Mouse (Mus musculus) embryonic facial prominence, embryonic 13.5 days (tissue): ENCODE results near the gene Slc35c1. TPM values are rescaled to one million over a fixed set of nuclear protein-coding genes. Genes with fewer than 3 reads are reported as not detected.

Experiments
- ATAC-seq: fragments of 200-750 bp; cut with Nextera tagmentation; 2 replicates; pipeline ENCODE4 v1.8.0; 2017; ENCODE audit warnings: low read depth; ENCODE audit not compliant: insufficient number of reproducible peaks, insufficient read depth, low FRiP score, low TSS enrichment
- H3K27ac ChIP-seq: fragments of 300-500 bp; sonication (generic); 2 replicates; pipeline ENCODE4 v1.5.1; 2015; ENCODE audit warnings: moderate library complexity, mild to moderate bottlenecking, inconsistent platforms
- H3K27me3 ChIP-seq: fragments of 300-500 bp; sonication (generic); 2 replicates; pipeline ENCODE4 v1.6.1; 2015; ENCODE audit warnings: mild to moderate bottlenecking, inconsistent platforms
- H3K36me3 ChIP-seq: fragments of 300-500 bp; sonication (generic); 2 replicates; pipeline ENCODE4 v1.6.1; 2015; ENCODE audit warnings: mild to moderate bottlenecking, inconsistent platforms
- H3K4me1 ChIP-seq: fragments of 300-500 bp; sonication (generic); 2 replicates; pipeline ENCODE4 v1.6.1; 2015; ENCODE audit warnings: inconsistent platforms
- H3K4me2 ChIP-seq: fragments of 300-500 bp; sonication (generic); 2 replicates; pipeline ENCODE4 v1.6.1; 2015; ENCODE audit warnings: moderate library complexity, mild to moderate bottlenecking, inconsistent platforms
- H3K4me3 ChIP-seq: fragments of 300-500 bp; sonication (generic); 2 replicates; pipeline ENCODE4 v1.5.1; 2015; ENCODE audit warnings: mild to moderate bottlenecking, inconsistent platforms
- H3K9ac ChIP-seq: fragments of 300-500 bp; sonication (generic); 2 replicates; pipeline ENCODE4 v1.6.1; 2015; ENCODE audit warnings: mild to moderate bottlenecking, inconsistent platforms
- H3K9me3 ChIP-seq: fragments of 300-500 bp; sonication (generic); 2 replicates; pipeline ENCODE4 v1.6.1; 2016; ENCODE audit warnings: inconsistent platforms
- WGBS: fragments of 180-500 bp; shearing (Covaris S2); methylation state at CpG from one replicate; pipeline ENCODE4 v1.1.7; 2015; ENCODE audit warnings: mixed read lengths; 5-methylcytosine and 5-hydroxymethylcytosine counted together
- polyA plus RNA-seq: library from polyadenylated mRNA; unstranded; fragments of >200 nt; fragmentation: Nextera tagmentation; extraction: Ambion mirVana; gene quantifications from 2 replicates; pipeline ENCODE4 v1.2.1, GENCODE M21; 2015

Slc35c1 gene
- polyA plus RNA-seq, 1 experiment from 2014 or later = 10.0 TPM

- WGBS = 81% methylated on average over 12 of the region's 12 CpGs
- H3K4me3 ChIP-seq = no peak overlapping the region
- no peak overlapping the region for H3K4me2 ChIP-seq
These were observed 11.7 kb upstream of the Slc35c1 start for GRCm38 (mm10) chr2:92471886-92472670.

GRCm38 (mm10) chr2:92464690-92465089 lies 4.4 kb upstream of the Slc35c1 start:
- H3K4me2 ChIP-seq = no peak overlapping the region
- 73% methylated on average over 3 of the region's 3 CpGs for WGBS
- H3K9ac ChIP-seq = no peak overlapping the region
- H3K4me1 ChIP-seq = peaks cover 9% of the 10 kb centered on the region
- peaks cover 30% of the 10 kb centered on the region for H3K27me3 ChIP-seq
- H3K9me3 ChIP-seq = no peaks in the 10 kb centered on the region
- no peak overlapping the region for H3K4me3 ChIP-seq
- no peak overlapping the region for H3K27ac ChIP-seq
- no peaks in the 10 kb centered on the region for H3K36me3 ChIP-seq
- no peak for ATAC-seq

More at GRCm38 (mm10) chr2:92471886-92472670, 11.7 kb upstream of the Slc35c1 start:
- Histone ChIP-seq H3K27ac (no peak overlapping the region), H3K36me3 (no peaks in the 10 kb centered on the region), H3K27me3 (no peaks in the 10 kb centered on the region; the same call in 1 of the 2 replicates), H3K9ac (no peak overlapping the region), H3K4me1 (no peaks in the 10 kb centered on the region), H3K9me3 (no peaks in the 10 kb centered on the region)
- ATAC-seq = no peak

GRCm38 (mm10) chr2:92461215-92461614 lies 877 bp upstream of the Slc35c1 start:
- Histone ChIP-seq H3K27ac (no peak overlapping the region), H3K9ac (no peak overlapping the region), H3K4me3 (no peak overlapping the region), H3K4me1 (peaks cover 38% of the 10 kb centered on the region), H3K36me3 (no peaks in the 10 kb centered on the region), H3K4me2 (no peak overlapping the region), H3K27me3 (peaks cover 30% of the 10 kb centered on the region), H3K9me3 (no peaks in the 10 kb centered on the region)
- 77% methylated on average over 1 of the region's 1 CpGs for WGBS
- ATAC-seq = no peak

- Histone ChIP-seq H3K27ac (0 out of 2 replicates have a peak overlapping the region, but pooled peaks have one; percentile 28), H3K4me3 (peak overlapping the region; percentile 86), H3K4me1 (peaks cover 42% of the 10 kb centered on the region), H3K4me2 (peak overlapping the region; percentile 95), H3K9me3 (no peaks in the 10 kb centered on the region), H3K27me3 (peaks cover 30% of the 10 kb centered on the region), H3K9ac (peak overlapping the region; percentile 80), H3K36me3 (peaks cover 5% of the 10 kb centered on the region)
- ATAC-seq = peak; percentile 79
- WGBS = under 1% methylated on average over 55 of the region's 55 CpGs
These were observed 1.0 kb downstream of the Slc35c1 start for GRCm38 (mm10) chr2:92459141-92459920.

- ATAC-seq = no peak
- peak overlapping the region; percentile 86 for H3K4me3 ChIP-seq
- H3K36me3 ChIP-seq = peaks cover 14% of the 10 kb centered on the region
- no peak overlapping the region for H3K27ac ChIP-seq
- H3K27me3 ChIP-seq = peaks cover 30% of the 10 kb centered on the region
- H3K4me1 ChIP-seq = peaks cover 42% of the 10 kb centered on the region
- H3K4me2 ChIP-seq = peak overlapping the region; percentile 95
- 69% methylated on average over 13 of the region's 13 CpGs for WGBS
- peak overlapping the region; percentile 80 for H3K9ac ChIP-seq
- H3K9me3 ChIP-seq = no peaks in the 10 kb centered on the region
These were observed 1.9 kb downstream of the Slc35c1 start for GRCm38 (mm10) chr2:92458481-92458880.

- Histone ChIP-seq H3K27me3 (peaks cover 22% of the 10 kb centered on the region), H3K4me2 (peak overlapping the region; percentile 95), H3K9ac (peak overlapping the region; percentile 41), H3K27ac (no peak overlapping the region), H3K4me1 (peaks cover 42% of the 10 kb centered on the region), H3K36me3 (peaks cover 28% of the 10 kb centered on the region), H3K9me3 (no peaks in the 10 kb centered on the region), H3K4me3 (no peak overlapping the region)
- 75% methylated on average over 8 of the region's 8 CpGs for WGBS
- no peak for ATAC-seq
These were observed 3.3 kb downstream of the Slc35c1 start for GRCm38 (mm10) chr2:92456970-92457530.

GRCm38 (mm10) chr2:92455704-92456103 lies 4.6 kb downstream of the Slc35c1 start:
- Histone ChIP-seq H3K9me3 (no peaks in the 10 kb centered on the region), H3K4me1 (peaks cover 42% of the 10 kb centered on the region), H3K9ac (peak overlapping the region; percentile 41; the same call in 1 of the 2 replicates), H3K4me2 (no peak overlapping the region), H3K36me3 (peaks cover 29% of the 10 kb centered on the region), H3K27me3 (peaks cover 9% of the 10 kb centered on the region), H3K27ac (no peak overlapping the region), H3K4me3 (no peak overlapping the region)
- no peak for ATAC-seq
- WGBS = 54% methylated on average over 2 of the region's 3 CpGs

- H3K4me1 ChIP-seq = peaks cover 33% of the 10 kb centered on the region
- WGBS = 93% methylated on average over 11 of the region's 11 CpGs
- H3K9me3 ChIP-seq = no peaks in the 10 kb centered on the region
- no peak overlapping the region for H3K27ac ChIP-seq
- H3K4me3 ChIP-seq = no peak overlapping the region
- peaks cover 29% of the 10 kb centered on the region for H3K36me3 ChIP-seq
- no peak overlapping the region for H3K9ac ChIP-seq
- ATAC-seq = no peak
- H3K27me3 ChIP-seq = no peaks in the 10 kb centered on the region
- H3K4me2 ChIP-seq = no peak overlapping the region
These were observed 6.2 kb downstream of the Slc35c1 start for GRCm38 (mm10) chr2:92454166-92454565.

GRCm38 (mm10) chr2:92451126-92451525 lies 9.2 kb downstream of the Slc35c1 start:
- 89% methylated on average over 3 of the region's 3 CpGs for WGBS
- H3K27me3 ChIP-seq = no peaks in the 10 kb centered on the region
- ATAC-seq = no peak
- H3K27ac ChIP-seq = no peak overlapping the region
- no peak overlapping the region for H3K4me3 ChIP-seq
- H3K9ac ChIP-seq = no peak overlapping the region
- H3K36me3 ChIP-seq = peaks cover 29% of the 10 kb centered on the region
- no peaks in the 10 kb centered on the region for H3K9me3 ChIP-seq
- peaks cover 3% of the 10 kb centered on the region; the same call in 1 of the 2 replicates for H3K4me1 ChIP-seq
- H3K4me2 ChIP-seq = no peak overlapping the region

GRCm38 (mm10) chr2:92447121-92447740 lies 13.1 kb downstream of the Slc35c1 start:
- H3K4me2 ChIP-seq = no peak overlapping the region
- H3K4me3 ChIP-seq = no peak overlapping the region
- H3K9ac ChIP-seq = no peak overlapping the region
- ATAC-seq = no peak
- H3K27me3 ChIP-seq = no peaks in the 10 kb centered on the region
- H3K27ac ChIP-seq = no peak overlapping the region
- no peaks in the 10 kb centered on the region; the same call in 1 of the 2 replicates for H3K4me1 ChIP-seq
- WGBS = 67% methylated on average over 7 of the region's 7 CpGs
- peaks cover 3% of the 10 kb centered on the region; the same call in 1 of the 2 replicates for H3K36me3 ChIP-seq
- no peaks in the 10 kb centered on the region for H3K9me3 ChIP-seq

GRCm38 (mm10) chr2:92446656-92447055 lies 13.7 kb downstream of the Slc35c1 start:
- no peak overlapping the region for H3K4me3 ChIP-seq
- 74% methylated on average over 8 of the region's 8 CpGs for WGBS
- H3K4me1 ChIP-seq = no peaks in the 10 kb centered on the region; the same call in 1 of the 2 replicates
- H3K36me3 ChIP-seq = no peaks in the 10 kb centered on the region
- ATAC-seq = 0 out of 2 replicates have a peak, but pooled peaks have one; percentile 37
- no peak overlapping the region for H3K4me2 ChIP-seq
- H3K27me3 ChIP-seq = no peaks in the 10 kb centered on the region
- H3K9ac ChIP-seq = no peak overlapping the region
- H3K9me3 ChIP-seq = no peaks in the 10 kb centered on the region
- H3K27ac ChIP-seq = no peak overlapping the region
